Mouse (Mus musculus): ENCODE data around the gene Epp13. TPM values are rescaled to one million over a fixed set of nuclear protein-coding genes. Genes with fewer than 3 reads are reported as not detected.

Epp13 gene
- total and polyA plus RNA-seq, 3 experiments: not detected

- peaks cover 0 to 5% of the 10 kb centered on the region in 2 experiments for H3K36me3 ChIP-seq (replicated peaks in 1 of 2; ENCODE audit: control insufficient read depth in 1 of 2, insufficient read depth in 1 of 2, low read length in 1 of 2)
- in situ Hi-C loops (cut with MboI; ENCODE audit: low pct_ligation_motif_present, low pct_unique_long_range_greater_than_20kb, low sequenced_read_pairs) (loop anchor here (25.0 kb wide), 1 partner anchor 109 kb away; the partner anchor contains the start of genes Smim17 and Zfp28), dilution Hi-C loops (cut with MboI; ENCODE audit: extremely low pct_ligation_motif_present, extremely low pct_unique_long_range_greater_than_20kb, low sequenced_read_pairs) (no loop called here)
- H3K4me3 ChIP-seq (replicated peaks in 1 of 3; ENCODE audit: low read depth in 2 of 3, low read length in 2 of 3, poor library complexity in 1 of 3): no peak overlapping the region
- H3K27me3 ChIP-seq (replicated peaks): peaks cover 3% of the 10 kb centered on the region
- TF ChIP-seq EP300 (IDR thresholded peaks at IDR 0.05; ENCODE audit: low read length): no peak
- TF ChIP-seq MAZ (IDR thresholded peaks at IDR 0.05; ENCODE audit: low read depth, low read length): no peak
- no peak for TF ChIP-seq USF2 (conservative IDR thresholded peaks at IDR 0.05; ENCODE audit: low read depth, low read length)
- no peak for TF ChIP-seq ZNF384 (IDR thresholded peaks at IDR 0.05; ENCODE audit: low read depth, low read length)
- TF ChIP-seq POLR2AphosphoS2 (IDR thresholded peaks at IDR 0.05; ENCODE audit: low read depth, low read length): no peak
- TF ChIP-seq RCOR1 (conservative IDR thresholded peaks at IDR 0.05; ENCODE audit: low read depth, low read length): no peak
- no peak for TF ChIP-seq IRF4 (IDR thresholded peaks at IDR 0.05; ENCODE audit: low read depth, low read length)
- no peak for TF ChIP-seq JUND (conservative IDR thresholded peaks at IDR 0.05; ENCODE audit: low read depth, low read length)
- H3K9me3 ChIP-seq (replicated peaks; ENCODE audit: low read length): no peaks in the 10 kb centered on the region
- H3K4me1 ChIP-seq (ENCODE audit: control insufficient read depth in 1 of 2, insufficient read depth in 2 of 2): no peaks in the 10 kb centered on the region
- no peaks in the 10 kb centered on the region; the same call in 1 of the 2 replicates for H3K79me2 ChIP-seq (replicated peaks; ENCODE audit: control insufficient read depth, extremely low read depth, insufficient read depth, poor library complexity, severe bottlenecking)
- DNase-seq (ENCODE audit: extremely low read depth): no peak
- no peak overlapping the region for H3K4me2 ChIP-seq (ENCODE audit: insufficient read depth, low read depth, poor library complexity, severe bottlenecking)
- H3K27ac ChIP-seq (ENCODE audit: insufficient read depth, low read depth): no peak overlapping the region
- no peak overlapping the region for H3K9ac ChIP-seq (ENCODE audit: insufficient read depth, low read depth)
Measured at GRCm38 (mm10) chr7:6277906-6278305, 25.4 kb downstream of the Epp13 start.

DNA sequence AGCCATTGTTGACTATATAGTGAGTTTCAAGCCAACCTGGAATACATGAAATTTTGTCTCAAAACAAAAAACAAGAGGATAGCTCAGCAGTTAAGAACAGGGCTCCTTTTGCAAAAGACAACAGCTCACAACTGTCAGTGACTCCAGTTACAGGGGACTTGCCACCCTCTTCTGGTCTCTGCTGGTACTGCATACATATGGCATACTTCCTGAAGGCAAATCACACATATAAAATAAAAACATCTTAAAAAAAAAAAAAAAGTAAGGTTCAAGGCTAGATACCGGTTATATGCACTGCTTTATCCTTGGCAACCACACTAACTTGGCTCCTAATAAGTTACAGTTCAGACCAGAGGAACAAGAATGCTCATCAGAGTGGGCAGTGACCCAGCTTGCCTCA, 30.2 kb downstream of the Epp13 start:
- peak overlapping the region; percentile 72 for H3K9ac ChIP-seq (ENCODE audit: insufficient read depth, low read depth)

More for the DNA sequence above, 30.2 kb downstream of the Epp13 start:
- Histone ChIP-seq H3K4me1 (ENCODE audit: control insufficient read depth in 1 of 2, insufficient read depth in 2 of 2) (peaks cover 11 to 25% of the 10 kb centered on the region in 2 experiments; a peak in 3 of 4 replicates), H3K4me3 (replicated peaks in 1 of 3; ENCODE audit: low read depth in 2 of 3, low read length in 2 of 3, poor library complexity in 1 of 3) (peak overlapping the region; percentile 66 to 84 (median 72)), H3K79me2 (replicated peaks; ENCODE audit: control insufficient read depth, extremely low read depth, insufficient read depth, poor library complexity, severe bottlenecking) (no peaks in the 10 kb centered on the region; the same call in 1 of the 2 replicates), H3K9me3 (replicated peaks; ENCODE audit: low read length) (no peaks in the 10 kb centered on the region), H3K4me2 (ENCODE audit: insufficient read depth, low read depth, poor library complexity, severe bottlenecking) (peak overlapping the region; percentile 72), H3K27ac (ENCODE audit: insufficient read depth, low read depth) (no peak overlapping the region), H3K27me3 (replicated peaks) (no peaks in the 10 kb centered on the region), H3K36me3 (replicated peaks in 1 of 2; ENCODE audit: control insufficient read depth in 1 of 2, insufficient read depth in 1 of 2, low read length in 1 of 2) (peaks cover 0 to 5% of the 10 kb centered on the region in 2 experiments)
- TF ChIP-seq MAFK (IDR thresholded peaks at IDR 0.05; ENCODE audit: insufficient replicate concordance, low read length) (no peak), MYC (IDR thresholded peaks at IDR 0.05; ENCODE audit: low read depth, low read length) (no peak), CTCF (conservative IDR thresholded peaks at IDR 0.05 in 1 of 2, IDR thresholded peaks at IDR 0.05 in 1 of 2; ENCODE audit: low read depth in 2 of 2, low read length in 2 of 2) (peak; percentile 75 to 84), ETS1 (conservative IDR thresholded peaks at IDR 0.05; ENCODE audit: low read depth, low read length) (no peak), ZKSCAN1 (IDR thresholded peaks at IDR 0.05; ENCODE audit: borderline replicate concordance, low read depth, low read length) (no peak), SIN3A (IDR thresholded peaks at IDR 0.05; ENCODE audit: low read length) (0 out of 2 replicates have a peak, but pooled peaks have one; percentile 10), POLR2A (IDR thresholded peaks at IDR 0.05; ENCODE audit: low read depth, low read length) (no peak), JUND (conservative IDR thresholded peaks at IDR 0.05; ENCODE audit: low read depth, low read length) (no peak; the same call in 1 of the 2 replicates), POLR2AphosphoS2 (IDR thresholded peaks at IDR 0.05; ENCODE audit: low read depth, low read length) (no peak), RAD21 (IDR thresholded peaks at IDR 0.05; ENCODE audit: low read depth, low read length) (peak; percentile 77), SMC3 (IDR thresholded peaks at IDR 0.05; ENCODE audit: low read depth, low read length) (peak; percentile 56), NELFE (IDR thresholded peaks at IDR 0.05; ENCODE audit: low read depth, low read length) (no peak; the same call in 1 of the 2 replicates), IRF4 (IDR thresholded peaks at IDR 0.05; ENCODE audit: low read depth, low read length) (peak; percentile 32; the same call in 1 of the 2 replicates), TBP (conservative IDR thresholded peaks at IDR 0.05; ENCODE audit: low read depth, low read length) (no peak), E2F4 (IDR thresholded peaks at IDR 0.05; ENCODE audit: insufficient replicate concordance, low read depth, low read length) (no peak), ZNF384 (IDR thresholded peaks at IDR 0.05; ENCODE audit: low read depth, low read length) (peak; percentile 61), ELF1 (IDR thresholded peaks at IDR 0.05; ENCODE audit: low read depth, low read length) (peak; percentile 50; the same call in 1 of the 2 replicates), HCFC1 (IDR thresholded peaks at IDR 0.05; ENCODE audit: low read depth, low read length) (peak; percentile 30)
- in situ Hi-C loops (cut with MboI; ENCODE audit: low pct_ligation_motif_present, low pct_unique_long_range_greater_than_20kb, low sequenced_read_pairs): loop anchor here (25.0 kb wide), 1 partner anchor 105 kb away; the partner anchor contains the start of genes Smim17 and Zfp28
- peak; percentile 85 for DNase-seq (ENCODE audit: extremely low read depth)
- dilution Hi-C loops (cut with MboI; ENCODE audit: extremely low pct_ligation_motif_present, extremely low pct_unique_long_range_greater_than_20kb, low sequenced_read_pairs): no loop called here

All from CH12.LX (cell line).